Mouse (Mus musculus) erythroblast, embryonic 14.5 days (primary cell): ENCODE data around the gene Syngr4.

ENCODE experiments used
- GATA1 ChIP-seq: IDR thresholded peaks from 2 replicates; pipeline ENCODE4 v1.6.1; 2012; ENCODE audit warnings: low read length, inconsistent platforms, mixed read lengths
- TAL1 ChIP-seq: IDR thresholded peaks from 3 replicates; pipeline ENCODE4 v1.6.1; 2012; ENCODE audit warnings: low read length, inconsistent platforms, mixed read lengths

- TF ChIP-seq GATA1 (no peak), TAL1 (no peak)
These were observed 32.1 kb downstream of the Syngr4 start for GRCm38 (mm10) chr7:45864435-45864834.
